Mouse (Mus musculus) embryonic facial prominence, embryonic 11.5 days (tissue): ENCODE results near the gene Sox6. TPM values are rescaled to one million over a fixed set of nuclear protein-coding genes. Genes with fewer than 3 reads are reported as not detected.
A peak's percentile ranks its signal among the peaks of the same experiment; 100 is the strongest.

ENCODE experiments used
- ATAC-seq: fragments of 200-750 bp; cut with Nextera tagmentation; replicated peaks from 2 replicates; pipeline ENCODE4 v1.8.0; 2017; ENCODE audit warnings: low read depth; ENCODE audit not compliant: insufficient number of reproducible peaks, low FRiP score, low TSS enrichment
- DNase-seq: peaks from one replicate; pipeline ENCODE4 v3.0.0-alpha.2; 2015; ENCODE audit warnings: low spot score
- H3K27ac ChIP-seq: fragments of 300-500 bp; sonication (generic); replicated peaks from 2 replicates; pipeline ENCODE4 v1.5.1; 2014; ENCODE audit warnings: mild to moderate bottlenecking, low read depth, low read length, control low read depth
- H3K27me3 ChIP-seq: fragments of 300-500 bp; sonication (generic); 2 replicates; pipeline ENCODE4 v1.6.1; 2014; ENCODE audit warnings: mild to moderate bottlenecking, low read length, moderate library complexity, mixed read lengths; ENCODE audit not compliant: control insufficient read depth, insufficient read depth
- H3K36me3 ChIP-seq: fragments of 300-500 bp; sonication (generic); replicated peaks from 2 replicates; pipeline ENCODE4 v1.6.1; 2014; ENCODE audit warnings: low read depth, mild to moderate bottlenecking, low read length, moderate library complexity, mixed read lengths; ENCODE audit not compliant: control insufficient read depth, insufficient read depth
- H3K4me1 ChIP-seq: fragments of 300-500 bp; sonication (generic); 2 replicates; pipeline ENCODE4 v1.6.1; 2014; ENCODE audit warnings: low read length, mixed read lengths; ENCODE audit not compliant: control insufficient read depth, insufficient read depth
- H3K4me2 ChIP-seq: fragments of 300-500 bp; sonication (generic); 2 replicates; pipeline ENCODE4 v1.6.1; 2014; ENCODE audit warnings: low read depth, mild to moderate bottlenecking, control low read depth, low read length, moderate library complexity
- H3K4me3 ChIP-seq: fragments of 300-500 bp; sonication (generic); 2 replicates; pipeline ENCODE4 v1.5.1; 2014; ENCODE audit warnings: low read depth, low read length, control low read depth
- H3K9ac ChIP-seq: fragments of 300-500 bp; sonication (generic); replicated peaks from 2 replicates; pipeline ENCODE4 v1.6.1; 2014; ENCODE audit warnings: mild to moderate bottlenecking, control low read depth, low read length
- H3K9me3 ChIP-seq: fragments of 300-500 bp; sonication (generic); replicated peaks from 2 replicates; pipeline ENCODE4 v1.6.1; 2016; ENCODE audit warnings: mild to moderate bottlenecking, low read length, inconsistent platforms, mixed read lengths; ENCODE audit not compliant: control insufficient read depth
- WGBS: fragments of 180-500 bp; shearing (Covaris S2); extraction: QIAGEN DNeasy Blood & Tissue Kit; methylation state at CpG from one replicate; pipeline ENCODE4 v1.1.7; 2014; 5-methylcytosine and 5-hydroxymethylcytosine counted together
- polyA plus RNA-seq: library from polyadenylated mRNA; unstranded; fragments of >200 nt; fragmentation: Nextera tagmentation; extraction: Ambion mirVana; gene quantifications from 2 replicates; pipeline ENCODE4 v1.2.1, GENCODE M21; 2014

The Sox6 gene
- polyA plus RNA-seq, 1 experiment from 2014 or later = 29.2 TPM

DNA sequence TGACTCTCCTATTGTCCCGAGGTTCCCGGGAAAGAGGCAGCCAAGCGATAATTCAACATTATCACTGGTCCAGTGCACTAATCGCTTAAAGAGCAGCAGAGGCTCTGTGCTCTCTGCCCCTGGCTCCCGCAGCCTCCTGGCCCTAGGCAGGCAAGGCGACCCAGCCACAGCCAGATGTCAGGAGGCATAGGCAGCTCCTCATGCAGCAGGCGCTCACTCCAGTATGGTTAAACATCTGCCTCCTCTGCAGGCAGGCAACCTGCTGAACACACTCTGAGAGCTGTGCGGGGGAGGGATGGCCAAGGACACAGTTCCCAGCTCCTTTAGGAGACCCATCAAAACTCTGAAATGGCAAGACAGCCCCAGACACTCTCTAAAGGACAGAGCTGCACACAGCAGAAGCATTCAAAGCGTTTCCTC, 469.8 kb downstream of the Sox6 start:
- WGBS = 14% methylated on average over 9 of the region's 9 CpGs
- H3K4me2 ChIP-seq = 0 out of 2 replicates have a peak overlapping the region, but pooled peaks have one; percentile 1
- no peak overlapping the region for H3K27ac ChIP-seq
- no peaks in the 10 kb centered on the region for H3K36me3 ChIP-seq
- DNase-seq (peak; percentile 47), ATAC-seq (peak; percentile 83)
- H3K4me1 ChIP-seq = peaks cover 2% of the 10 kb centered on the region; the same call in 1 of the 2 replicates
- H3K4me3 ChIP-seq = no peak overlapping the region
- H3K9me3 ChIP-seq = no peaks in the 10 kb centered on the region
- peak overlapping the region; percentile 2; the same call in 1 of the 2 replicates for H3K9ac ChIP-seq
- H3K27me3 ChIP-seq = no peaks in the 10 kb centered on the region

DNA sequence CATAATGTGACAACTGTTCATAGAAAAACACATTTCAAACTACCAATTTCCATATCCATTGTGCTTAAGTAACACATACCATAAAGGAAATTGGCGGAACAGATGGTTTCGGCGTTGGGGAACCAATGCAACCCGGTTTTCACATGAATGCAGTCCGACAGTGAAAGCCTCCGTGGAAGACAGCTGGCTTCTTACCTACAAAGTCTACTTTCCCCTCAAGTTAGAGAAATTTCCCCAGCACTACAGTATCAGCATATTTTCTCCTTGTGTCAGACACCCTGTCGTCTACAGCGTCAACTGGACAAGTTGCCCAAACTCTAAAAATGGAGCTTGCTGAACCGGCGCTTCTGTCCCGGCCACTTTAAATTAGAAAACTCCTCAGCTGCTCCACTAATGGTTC, 470.3 kb downstream of the Sox6 start:
- no peaks in the 10 kb centered on the region for H3K36me3 ChIP-seq
- peak; percentile 9 for DNase-seq
- H3K4me1 ChIP-seq = peaks cover 2% of the 10 kb centered on the region; the same call in 1 of the 2 replicates
- no peak for ATAC-seq
- no peaks in the 10 kb centered on the region for H3K27me3 ChIP-seq
- no peak overlapping the region for H3K27ac ChIP-seq
- H3K4me3 ChIP-seq = no peak overlapping the region
- no peak overlapping the region for H3K4me2 ChIP-seq
- 63% methylated on average over 11 of the region's 11 CpGs for WGBS
- no peak overlapping the region for H3K9ac ChIP-seq
- no peaks in the 10 kb centered on the region for H3K9me3 ChIP-seq

DNA sequence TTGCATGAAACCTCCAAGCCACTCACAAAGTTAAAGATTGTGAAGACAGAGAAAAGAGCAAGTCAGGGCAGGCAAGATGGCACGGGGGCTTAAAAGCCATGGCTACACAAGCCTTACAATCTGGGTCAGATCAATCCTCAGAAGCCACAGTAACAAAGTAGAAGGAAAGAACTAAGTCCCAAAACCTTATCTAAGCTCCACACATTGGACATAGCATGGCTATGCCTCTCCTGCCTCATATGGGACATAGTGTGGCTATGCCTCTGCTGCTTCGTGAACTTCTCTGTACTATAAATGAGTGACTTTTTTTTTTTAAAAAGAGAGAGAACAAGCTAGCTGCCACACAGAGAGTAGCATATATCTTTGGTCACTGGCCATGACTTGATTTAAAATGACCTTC, 471.8 kb downstream of the Sox6 start:
- Histone ChIP-seq H3K4me2 (no peak overlapping the region), H3K4me1 (peaks cover 2% of the 10 kb centered on the region; the same call in 1 of the 2 replicates), H3K36me3 (no peaks in the 10 kb centered on the region), H3K27me3 (no peaks in the 10 kb centered on the region), H3K9me3 (no peaks in the 10 kb centered on the region), H3K27ac (no peak overlapping the region), H3K9ac (no peak overlapping the region), H3K4me3 (no peak overlapping the region)
- ATAC-seq (no peak), DNase-seq (no peak)
- WGBS = 89% methylated on average over 2 of the region's 2 CpGs

DNA sequence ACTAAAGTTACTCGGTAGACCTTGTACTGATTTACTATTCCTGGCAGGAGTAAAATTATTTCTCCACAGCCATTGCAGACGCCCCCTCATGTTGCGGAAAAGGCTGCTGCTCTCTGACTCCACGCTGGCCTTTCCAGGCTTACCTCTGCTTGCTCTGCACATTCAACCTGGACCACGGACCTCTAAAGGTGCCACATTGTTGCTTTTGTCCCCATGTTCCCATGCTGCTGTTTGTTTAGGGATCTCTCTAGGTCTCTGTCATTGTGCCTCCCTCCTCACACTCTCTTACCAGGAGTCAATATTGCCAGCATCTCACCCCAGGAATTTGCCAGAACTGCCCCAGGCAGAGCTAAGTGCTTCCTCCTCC, 473.6 kb downstream of the Sox6 start:
- ATAC-seq (no peak), DNase-seq (no peak)
- Histone ChIP-seq H3K27ac (no peak overlapping the region), H3K27me3 (no peaks in the 10 kb centered on the region), H3K9ac (no peak overlapping the region), H3K4me1 (peaks cover 2% of the 10 kb centered on the region; the same call in 1 of the 2 replicates), H3K36me3 (no peaks in the 10 kb centered on the region), H3K4me3 (no peak overlapping the region), H3K4me2 (no peak overlapping the region), H3K9me3 (no peaks in the 10 kb centered on the region)
- WGBS = 58% methylated on average over 5 of the region's 5 CpGs

DNA sequence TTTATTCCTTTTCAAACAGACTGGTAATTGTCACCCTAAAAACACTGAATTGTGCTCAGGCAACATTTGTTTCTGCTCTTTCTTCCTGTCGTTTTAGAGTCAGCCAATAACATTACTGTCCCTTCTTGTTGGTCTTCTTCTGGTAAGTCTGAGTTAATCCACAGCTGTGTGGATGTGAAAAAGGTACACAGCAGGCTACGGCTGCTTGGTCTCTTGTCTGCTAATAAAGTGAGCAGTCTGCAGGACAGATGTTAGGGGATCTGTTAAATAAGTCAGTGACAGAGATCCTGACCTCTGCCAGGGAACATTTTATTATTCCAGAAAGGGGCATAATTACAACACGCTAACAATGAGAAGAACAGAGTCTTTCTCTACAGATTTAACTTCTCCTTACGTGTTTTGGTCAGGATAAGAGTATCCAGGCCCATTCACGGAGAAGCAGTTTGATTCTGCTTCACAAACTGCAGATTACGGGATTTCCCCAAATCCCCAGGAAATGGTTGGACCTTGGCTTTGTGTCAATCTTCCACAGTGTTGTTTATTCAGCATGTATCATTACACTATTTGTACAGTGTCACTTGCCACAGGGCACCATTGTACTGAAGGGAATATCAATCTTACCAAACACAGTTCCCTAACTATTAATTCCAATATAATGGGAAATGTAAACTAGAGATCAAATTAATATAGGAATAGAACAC, 474.1 kb downstream of the Sox6 start:
- Histone ChIP-seq H3K27me3 (no peaks in the 10 kb centered on the region), H3K9me3 (no peaks in the 10 kb centered on the region), H3K4me2 (no peak overlapping the region), H3K4me1 (peaks cover 2% of the 10 kb centered on the region; the same call in 1 of the 2 replicates), H3K4me3 (no peak overlapping the region), H3K9ac (no peak overlapping the region), H3K36me3 (no peaks in the 10 kb centered on the region), H3K27ac (no peak overlapping the region)
- ATAC-seq (no peak), DNase-seq (no peak)
- WGBS = 15% methylated on average over 6 of the region's 6 CpGs

DNA sequence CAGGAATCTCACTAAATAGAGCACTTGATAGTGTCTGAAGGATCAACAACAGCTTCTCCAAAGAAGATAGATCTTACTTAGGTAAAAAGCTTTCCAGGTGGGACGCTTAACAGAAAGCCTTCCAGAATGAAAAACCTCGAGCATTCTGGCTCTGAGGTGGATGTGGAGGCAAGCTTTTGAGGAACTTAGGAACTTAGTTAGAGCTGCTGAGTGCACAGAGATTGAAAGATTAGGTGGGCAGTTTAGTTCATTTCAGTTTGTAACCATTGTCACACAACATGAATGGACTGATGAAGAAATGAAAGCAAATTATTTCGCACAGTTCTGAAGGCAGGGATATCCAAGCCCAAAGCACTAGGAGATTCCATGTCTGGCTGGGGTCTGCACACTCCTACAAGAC, 481.9 kb downstream of the Sox6 start:
- Histone ChIP-seq H3K27ac (no peak overlapping the region), H3K27me3 (no peaks in the 10 kb centered on the region), H3K4me2 (no peak overlapping the region), H3K9me3 (no peaks in the 10 kb centered on the region), H3K36me3 (no peaks in the 10 kb centered on the region), H3K4me3 (no peak overlapping the region), H3K9ac (no peak overlapping the region), H3K4me1 (no peaks in the 10 kb centered on the region)
- DNase-seq (no peak), ATAC-seq (no peak)
- 81% methylated on average over 3 of the region's 3 CpGs for WGBS

DNA sequence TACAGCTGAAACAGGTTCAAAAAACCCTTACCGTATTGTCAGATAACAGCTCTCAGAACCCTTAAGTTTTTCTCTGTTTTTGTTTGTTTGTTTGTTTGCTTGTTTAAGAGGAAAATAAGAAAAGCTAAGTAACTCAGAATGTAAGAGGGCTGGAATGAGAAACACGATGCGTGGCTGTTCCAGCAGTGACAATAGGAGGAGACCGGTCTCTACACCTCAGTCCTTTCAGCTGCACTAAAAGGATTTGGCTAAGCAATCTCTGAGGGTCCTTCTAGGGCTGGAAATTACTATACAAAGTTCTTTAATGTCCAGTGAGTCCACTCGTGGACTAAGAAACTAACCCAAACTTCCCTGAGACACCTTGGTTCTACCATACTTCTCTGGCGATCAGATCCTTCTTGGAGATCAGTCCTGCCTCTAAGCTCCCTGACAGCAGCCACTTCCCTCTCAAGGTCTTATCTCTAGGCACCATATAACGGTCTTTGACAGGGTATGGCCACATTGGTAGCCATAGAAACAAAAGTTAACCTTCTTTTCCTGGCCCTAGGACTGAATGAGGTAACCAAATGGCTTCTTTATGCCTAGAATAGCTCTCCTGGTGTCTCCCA, 488.3 kb downstream of the Sox6 start:
- Histone ChIP-seq H3K4me2 (no peak overlapping the region), H3K9ac (no peak overlapping the region), H3K27ac (no peak overlapping the region), H3K4me1 (no peaks in the 10 kb centered on the region), H3K27me3 (no peaks in the 10 kb centered on the region), H3K36me3 (no peaks in the 10 kb centered on the region), H3K4me3 (no peak overlapping the region), H3K9me3 (no peaks in the 10 kb centered on the region)
- DNase-seq = no peak
- 77% methylated on average over 7 of the region's 7 CpGs for WGBS
- ATAC-seq = no peak

DNA sequence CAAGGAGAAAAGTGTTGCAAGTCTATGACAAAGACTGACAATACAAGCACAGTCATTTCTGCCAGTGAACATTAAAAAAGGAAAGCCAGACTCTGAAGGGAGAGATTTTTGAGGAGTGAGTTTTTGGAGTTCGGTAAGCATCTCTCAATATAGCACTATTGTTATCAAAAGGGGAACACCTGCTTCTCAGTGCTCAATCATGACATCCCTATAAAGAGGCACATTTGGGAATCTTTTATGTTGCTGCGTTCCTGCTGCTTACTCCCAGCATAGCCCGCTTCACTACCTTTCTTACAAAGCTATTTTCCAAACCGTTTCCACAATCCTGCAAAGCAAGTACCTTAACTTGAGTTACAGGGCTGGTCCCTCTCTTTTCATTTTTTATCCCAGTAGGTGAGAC, 488.9 kb downstream of the Sox6 start:
- Histone ChIP-seq H3K27me3 (no peaks in the 10 kb centered on the region), H3K4me1 (no peaks in the 10 kb centered on the region), H3K36me3 (no peaks in the 10 kb centered on the region), H3K27ac (no peak overlapping the region), H3K4me3 (no peak overlapping the region), H3K9ac (no peak overlapping the region), H3K9me3 (no peaks in the 10 kb centered on the region), H3K4me2 (no peak overlapping the region)
- 82% methylated on average over 4 of the region's 4 CpGs for WGBS
- no peak for DNase-seq
- no peak for ATAC-seq
